ENCODE assay signal across 17 mouse cellular contexts in genomic region chr12:29823766-29824417, GRCm38 (mm10).
DNase-seq lines count a peak whose midpoint lies in the region; ATAC-seq and TF ChIP-seq lines count a peak whose summit lies in the region.
"Had no signal": no experiment of that assay in that cellular context is flagged by ENCODE, and none has a peak within 500 bp of the region (broad histone marks: within the 10 kb centered on the region; RNA-seq: fewer than 3 reads in every experiment).

No protein-coding gene starts in this region.

- peak overlapping the region; percentile 51; the same call in 1 of the 2 replicates for H3K27ac ChIP-seq in gastrocnemius, adult 2 months
- no peak overlapping the region for H3K27ac ChIP-seq in lung, embryonic 16.5 days (ENCODE audit: low read length)
- peak overlapping the region; percentile 5 for H3K27ac ChIP-seq in forebrain, embryonic 16.5 days (ENCODE audit: low read length)
- peak overlapping the region; percentile 55; the same call in 1 of the 2 replicates for H3K27ac ChIP-seq in midbrain, postnatal 0 days (ENCODE audit: low read depth, low read length)
- H3K27ac ChIP-seq: embryonic facial prominence, embryonic 13.5 days; heart, adult 2 months had no signal

- no peaks in the 10 kb centered on the region; the same call in 1 of the 2 replicates for H3K4me1 ChIP-seq in lung, embryonic 16.5 days (replicated peaks; ENCODE audit: control insufficient read depth, insufficient read depth, low read length)
- H3K4me1 ChIP-seq in forebrain, embryonic 16.5 days (replicated peaks; ENCODE audit: control insufficient read depth, insufficient read depth, low read length) = peaks cover 32% of the 10 kb centered on the region
- H3K4me1 ChIP-seq in midbrain, postnatal 0 days (ENCODE audit: insufficient read depth, low read length) = peaks cover 17% of the 10 kb centered on the region; the same call in 1 of the 2 replicates

- H3K36me3 ChIP-seq in lung, embryonic 16.5 days (ENCODE audit: control insufficient read depth, insufficient read depth, low read length) = no peaks in the 10 kb centered on the region
- H3K36me3 ChIP-seq in forebrain, embryonic 16.5 days (ENCODE audit: control insufficient read depth, insufficient read depth) = peaks cover 10% of the 10 kb centered on the region; the same call in 1 of the 2 replicates
- 0 out of 2 replicates have a peak, but pooled peaks cover 5% of the 10 kb centered on the region for H3K36me3 ChIP-seq in midbrain, postnatal 0 days (ENCODE audit: insufficient read depth, low read length)
- H3K36me3 ChIP-seq: embryonic facial prominence, embryonic 13.5 days had no signal

- H3K9ac ChIP-seq in lung, embryonic 16.5 days (ENCODE audit: low read length) = no peak overlapping the region
- no peak overlapping the region for H3K9ac ChIP-seq in forebrain, embryonic 16.5 days (replicated peaks; ENCODE audit: low read depth, low read length)
- no peak overlapping the region for H3K9ac ChIP-seq in midbrain, postnatal 0 days (replicated peaks; ENCODE audit: low read length, poor library complexity, severe bottlenecking)
- H3K9ac ChIP-seq: embryonic facial prominence, embryonic 13.5 days had no signal

- H3K4me3 ChIP-seq in gastrocnemius, adult 2 months = no peak overlapping the region
- H3K4me3 ChIP-seq in lung, embryonic 16.5 days (ENCODE audit: low read length) = no peak overlapping the region
- no peak overlapping the region for H3K4me3 ChIP-seq in forebrain, embryonic 16.5 days (replicated peaks; ENCODE audit: low read length)
- H3K4me3 ChIP-seq in midbrain, postnatal 0 days (ENCODE audit: low read depth, low read length) = no peak overlapping the region
- H3K4me3 ChIP-seq: embryonic facial prominence, embryonic 13.5 days; heart, adult 2 months had no signal

- H3K9me3 ChIP-seq in lung, embryonic 16.5 days (ENCODE audit: control insufficient read depth, low read length) = no peaks in the 10 kb centered on the region
- no peaks in the 10 kb centered on the region for H3K9me3 ChIP-seq in forebrain, embryonic 16.5 days (ENCODE audit: control insufficient read depth, low read length)
- H3K9me3 ChIP-seq in midbrain, postnatal 0 days (ENCODE audit: low read length) = no peaks in the 10 kb centered on the region
- H3K9me3 ChIP-seq: embryonic facial prominence, embryonic 13.5 days had no signal

- peak; percentile 85 for ATAC-seq in lung, embryonic 16.5 days (ENCODE audit: low read depth)
- no peak for ATAC-seq in forebrain, embryonic 16.5 days
- ATAC-seq in midbrain, postnatal 0 days (ENCODE audit: low FRiP score) = no peak

- no peak for DNase-seq in gastrocnemius, adult 2 months
- DNase-seq in gastrocnemius, postnatal 36 days = no peak
- DNase-seq in lung, postnatal 25 days (ENCODE audit: low spot score) = no peak
- peak; percentile 29 for DNase-seq in midbrain, postnatal 0 days (ENCODE audit: low spot score)
- DNase-seq in kidney, postnatal 14 days = no peak
- no peak for DNase-seq in cerebellum, adult 9-10 months
- DNase-seq: adrenal gland, postnatal 10 days; cerebellum, postnatal 25 days; heart, adult 2 months; heart, postnatal 14 days; kidney, adult 8-10 months; liver; right cerebral cortex, postnatal 25 days; thymus, adult 2 months had no signal

- no peaks in the 10 kb centered on the region for H3K27me3 ChIP-seq in lung, embryonic 16.5 days (ENCODE audit: control insufficient read depth, insufficient read depth, low read depth, low read length)
- no peaks in the 10 kb centered on the region for H3K27me3 ChIP-seq in forebrain, embryonic 16.5 days (replicated peaks; ENCODE audit: control insufficient read depth, insufficient read depth, low read length)
- no peaks in the 10 kb centered on the region for H3K27me3 ChIP-seq in midbrain, postnatal 0 days (ENCODE audit: insufficient read depth, low read length)
- H3K27me3 ChIP-seq: embryonic facial prominence, embryonic 13.5 days had no signal

- 51% methylated on average over 10 of the region's 10 CpGs for WGBS in lung, embryonic 16.5 days
- 61% methylated on average over 10 of the region's 10 CpGs for WGBS in forebrain, embryonic 16.5 days
- WGBS in midbrain, postnatal 0 days = 67% methylated on average over 10 of the region's 10 CpGs

- H3K4me2 ChIP-seq in lung, embryonic 16.5 days (ENCODE audit: low read depth, low read length) = no peak overlapping the region
- no peak overlapping the region for H3K4me2 ChIP-seq in forebrain, embryonic 16.5 days (ENCODE audit: low read length)
- no peak overlapping the region for H3K4me2 ChIP-seq in midbrain, postnatal 0 days (ENCODE audit: low read depth, low read length, poor library complexity, severe bottlenecking)
- H3K4me2 ChIP-seq: embryonic facial prominence, embryonic 13.5 days had no signal

- TF ChIP-seq CTCF in gastrocnemius, adult 2 months (IDR thresholded peaks at IDR 0.05) = no peak
- TF ChIP-seq CTCF in midbrain, postnatal 0 days (IDR thresholded peaks at IDR 0.05) = no peak

- intact Hi-C loops in gastrocnemius, adult 2 months (cut with DNase I) = no loop called here
- intact Hi-C loops in gastrocnemius, postnatal 36 days (cut with DNase I) = no loop called here
